Mouse (Mus musculus): Measurements from ENCODE around the gene Syne2. TPM values are rescaled to one million over a fixed set of nuclear protein-coding genes. Genes with fewer than 3 reads are reported as not detected.

The Syne2 gene
- total RNA-seq, 1 experiment, result 15.0 TPM

DNA sequence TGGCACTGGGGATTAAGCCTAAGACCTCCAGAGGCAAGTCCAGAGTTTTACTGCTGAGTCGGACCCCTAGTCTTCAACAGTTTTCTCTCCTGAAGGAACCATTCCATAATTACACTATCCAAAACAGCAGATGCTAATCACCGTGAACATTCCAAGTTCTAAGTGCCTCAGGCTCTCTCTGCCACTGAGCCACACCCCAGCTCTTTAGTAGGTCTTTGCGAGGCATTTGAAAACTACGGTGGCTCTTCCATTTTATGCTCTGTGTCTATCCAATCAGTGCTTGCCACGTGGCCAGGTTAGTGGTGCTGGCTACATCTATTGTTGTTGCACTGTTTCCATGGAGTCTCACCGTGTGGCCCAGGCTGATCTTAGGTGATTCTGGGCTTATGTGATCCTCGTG lies 68.2 kb downstream of the Syne2 start:
- H3K4me3 ChIP-seq (ENCODE audit: insufficient read depth in 1 of 2, low read depth in 1 of 2, low read length in 2 of 2, poor library complexity in 1 of 2, severe bottlenecking in 1 of 2), result no peak overlapping the region
- no peak for TF ChIP-seq MAFK (IDR thresholded peaks at IDR 0.05; ENCODE audit: insufficient read depth, low read depth, low read length)
- TF ChIP-seq HCFC1 (IDR thresholded peaks at IDR 0.05; ENCODE audit: borderline replicate concordance, insufficient read depth, low read length), result no peak
- TF ChIP-seq ZC3H11A (IDR thresholded peaks at IDR 0.05; ENCODE audit: borderline replicate concordance, low read depth, low read length), result no peak
- no peak for TF ChIP-seq CHD2 (IDR thresholded peaks at IDR 0.05; ENCODE audit: low read depth, low read length)
- no peak for TF ChIP-seq ZNF384 (IDR thresholded peaks at IDR 0.05; ENCODE audit: low read depth, low read length)
- H3K36me3 ChIP-seq (ENCODE audit: control insufficient read depth, insufficient read depth, low read length, poor library complexity, severe bottlenecking), result no peaks in the 10 kb centered on the region
- in situ Hi-C loops (cut with MboI; ENCODE audit: low sequenced_read_pairs in 2 of 2, unreplicated experiment in 2 of 2), result no loop called here
- no peaks in the 10 kb centered on the region for H3K4me1 ChIP-seq (ENCODE audit: control insufficient read depth in 2 of 2, insufficient read depth in 2 of 2, low read length in 2 of 2, poor library complexity in 1 of 2)
- H3K9me3 ChIP-seq (ENCODE audit: control insufficient read depth, insufficient read depth, low read depth, low read length), result no peaks in the 10 kb centered on the region
- no peak overlapping the region for H3K27ac ChIP-seq (ENCODE audit: insufficient read depth, low read depth, low read length, poor library complexity, severe bottlenecking)
- peak; percentile 25 for DNase-seq (ENCODE audit: low read depth, low spot score)
- no peak overlapping the region for H3K9ac ChIP-seq (ENCODE audit: insufficient read depth, low read depth, low read length, poor library complexity, severe bottlenecking)

DNA sequence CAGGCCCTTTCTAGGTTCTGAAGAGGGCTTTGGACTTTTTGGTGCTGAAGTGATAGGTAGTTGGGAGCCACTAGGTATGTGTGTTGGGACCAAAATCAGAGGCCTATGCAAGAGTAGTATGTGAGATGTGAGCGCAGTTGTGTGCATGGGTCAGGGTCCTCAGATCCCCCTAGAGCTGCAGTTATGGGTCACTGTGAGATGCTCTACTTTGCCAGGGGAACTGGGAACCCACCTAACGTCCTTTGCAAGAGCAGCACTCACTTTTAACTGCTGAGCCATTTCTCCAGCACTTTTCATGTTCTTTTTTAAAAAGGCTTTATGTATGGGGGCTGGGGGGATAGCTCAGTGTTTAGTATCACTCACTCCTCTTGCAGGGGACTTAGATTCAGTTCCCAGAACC lies 69.0 kb downstream of the Syne2 start:
- no peaks in the 10 kb centered on the region for H3K36me3 ChIP-seq (ENCODE audit: control insufficient read depth, insufficient read depth, low read length, poor library complexity, severe bottlenecking)
- TF ChIP-seq ZNF384 (IDR thresholded peaks at IDR 0.05; ENCODE audit: low read depth, low read length) (no peak), HCFC1 (IDR thresholded peaks at IDR 0.05; ENCODE audit: borderline replicate concordance, insufficient read depth, low read length) (no peak), CHD2 (IDR thresholded peaks at IDR 0.05; ENCODE audit: low read depth, low read length) (no peak), ZC3H11A (IDR thresholded peaks at IDR 0.05; ENCODE audit: borderline replicate concordance, low read depth, low read length) (no peak)
- H3K4me1 ChIP-seq (ENCODE audit: control insufficient read depth in 2 of 2, insufficient read depth in 2 of 2, low read length in 2 of 2, poor library complexity in 1 of 2), result no peaks in the 10 kb centered on the region
- H3K4me3 ChIP-seq (ENCODE audit: insufficient read depth in 1 of 2, low read depth in 1 of 2, low read length in 2 of 2, poor library complexity in 1 of 2, severe bottlenecking in 1 of 2), result no peak overlapping the region
- H3K9me3 ChIP-seq (ENCODE audit: control insufficient read depth, insufficient read depth, low read depth, low read length), result no peaks in the 10 kb centered on the region
- no peak overlapping the region for H3K9ac ChIP-seq (ENCODE audit: insufficient read depth, low read depth, low read length, poor library complexity, severe bottlenecking)
- in situ Hi-C loops (cut with MboI; ENCODE audit: low sequenced_read_pairs in 2 of 2, unreplicated experiment in 2 of 2), result no loop called here
- H3K27ac ChIP-seq (ENCODE audit: insufficient read depth, low read depth, low read length, poor library complexity, severe bottlenecking), result no peak overlapping the region
- DNase-seq (ENCODE audit: low read depth, low spot score), result no peak

DNA sequence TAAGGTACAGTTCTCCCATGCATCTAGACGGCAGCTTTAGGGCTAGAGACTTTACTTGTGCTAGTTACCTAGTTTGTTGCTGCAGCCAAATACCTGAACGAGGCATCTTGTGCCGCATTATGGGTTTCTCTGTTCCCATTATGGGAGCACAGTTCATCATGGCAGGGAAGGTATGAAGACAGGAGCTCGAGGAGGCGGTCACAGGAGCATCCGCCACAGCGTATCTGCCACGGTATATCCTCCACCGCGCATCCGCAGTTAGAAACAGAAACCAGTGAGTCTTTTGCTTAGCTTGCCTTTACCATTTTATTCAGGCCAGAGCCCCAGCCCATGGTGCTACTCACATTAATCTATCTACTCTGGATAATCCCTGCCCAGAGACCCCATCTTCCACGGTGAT lies 70.8 kb downstream of the Syne2 start:
- H3K4me1 ChIP-seq (ENCODE audit: control insufficient read depth in 2 of 2, insufficient read depth in 2 of 2, low read length in 2 of 2, poor library complexity in 1 of 2), result no peaks in the 10 kb centered on the region
- no peak overlapping the region for H3K9ac ChIP-seq (ENCODE audit: insufficient read depth, low read depth, low read length, poor library complexity, severe bottlenecking)
- H3K36me3 ChIP-seq (ENCODE audit: control insufficient read depth, insufficient read depth, low read length, poor library complexity, severe bottlenecking), result no peaks in the 10 kb centered on the region
- no peak for DNase-seq (ENCODE audit: low read depth, low spot score)
- in situ Hi-C loops (cut with MboI; ENCODE audit: low sequenced_read_pairs in 2 of 2, unreplicated experiment in 2 of 2), result no loop called here
- H3K4me3 ChIP-seq (ENCODE audit: insufficient read depth in 1 of 2, low read depth in 1 of 2, low read length in 2 of 2, poor library complexity in 1 of 2, severe bottlenecking in 1 of 2), result no peak overlapping the region
- no peak overlapping the region for H3K27ac ChIP-seq (ENCODE audit: insufficient read depth, low read depth, low read length, poor library complexity, severe bottlenecking)
- no peaks in the 10 kb centered on the region for H3K9me3 ChIP-seq (ENCODE audit: control insufficient read depth, insufficient read depth, low read depth, low read length)
- TF ChIP-seq ZC3H11A (IDR thresholded peaks at IDR 0.05; ENCODE audit: borderline replicate concordance, low read depth, low read length) (no peak), HCFC1 (IDR thresholded peaks at IDR 0.05; ENCODE audit: borderline replicate concordance, insufficient read depth, low read length) (no peak), MAFK (IDR thresholded peaks at IDR 0.05; ENCODE audit: insufficient read depth, low read depth, low read length) (no peak), CHD2 (IDR thresholded peaks at IDR 0.05; ENCODE audit: low read depth, low read length) (no peak), ZNF384 (IDR thresholded peaks at IDR 0.05; ENCODE audit: low read depth, low read length) (no peak)

DNA sequence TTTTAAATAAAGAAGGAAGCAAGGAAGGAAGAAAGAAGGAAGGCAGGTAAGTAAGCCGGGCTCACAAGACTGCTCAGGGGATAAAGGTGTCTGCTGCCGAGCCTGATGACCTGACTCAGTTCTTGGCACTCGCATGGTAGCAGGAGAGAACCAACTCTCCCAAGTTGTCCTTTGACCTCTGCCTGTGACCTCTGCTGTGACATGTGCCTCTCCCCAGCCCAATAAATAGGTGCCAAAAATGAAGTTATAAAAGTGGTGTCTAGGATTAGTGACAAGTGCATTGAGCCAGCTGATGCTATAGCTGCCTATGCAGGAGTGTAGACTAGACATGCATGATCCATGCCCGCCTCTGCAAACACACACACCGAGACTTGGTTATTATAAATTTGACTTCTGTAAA lies 73.3 kb downstream of the Syne2 start:
- Histone ChIP-seq H3K36me3 (ENCODE audit: control insufficient read depth, insufficient read depth, low read length, poor library complexity, severe bottlenecking) (no peaks in the 10 kb centered on the region), H3K9me3 (ENCODE audit: control insufficient read depth, insufficient read depth, low read depth, low read length) (no peaks in the 10 kb centered on the region), H3K4me3 (ENCODE audit: insufficient read depth in 1 of 2, low read depth in 1 of 2, low read length in 2 of 2, poor library complexity in 1 of 2, severe bottlenecking in 1 of 2) (no peak overlapping the region), H3K9ac (ENCODE audit: insufficient read depth, low read depth, low read length, poor library complexity, severe bottlenecking) (no peak overlapping the region), H3K4me1 (ENCODE audit: control insufficient read depth in 2 of 2, insufficient read depth in 2 of 2, low read length in 2 of 2, poor library complexity in 1 of 2) (peaks cover 0 to 2% of the 10 kb centered on the region in 2 experiments; a peak in 1 of 4 replicates), H3K27ac (ENCODE audit: insufficient read depth, low read depth, low read length, poor library complexity, severe bottlenecking) (no peak overlapping the region)
- TF ChIP-seq CHD2 (IDR thresholded peaks at IDR 0.05; ENCODE audit: low read depth, low read length), result no peak
- no peak for TF ChIP-seq ZC3H11A (IDR thresholded peaks at IDR 0.05; ENCODE audit: borderline replicate concordance, low read depth, low read length)
- TF ChIP-seq MAFK (IDR thresholded peaks at IDR 0.05; ENCODE audit: insufficient read depth, low read depth, low read length), result no peak
- TF ChIP-seq HCFC1 (IDR thresholded peaks at IDR 0.05; ENCODE audit: borderline replicate concordance, insufficient read depth, low read length), result no peak
- no peak for TF ChIP-seq ZNF384 (IDR thresholded peaks at IDR 0.05; ENCODE audit: low read depth, low read length)
- in situ Hi-C loops (cut with MboI; ENCODE audit: low sequenced_read_pairs in 2 of 2, unreplicated experiment in 2 of 2), result no loop called here
- DNase-seq (ENCODE audit: low read depth, low spot score), result no peak

DNA sequence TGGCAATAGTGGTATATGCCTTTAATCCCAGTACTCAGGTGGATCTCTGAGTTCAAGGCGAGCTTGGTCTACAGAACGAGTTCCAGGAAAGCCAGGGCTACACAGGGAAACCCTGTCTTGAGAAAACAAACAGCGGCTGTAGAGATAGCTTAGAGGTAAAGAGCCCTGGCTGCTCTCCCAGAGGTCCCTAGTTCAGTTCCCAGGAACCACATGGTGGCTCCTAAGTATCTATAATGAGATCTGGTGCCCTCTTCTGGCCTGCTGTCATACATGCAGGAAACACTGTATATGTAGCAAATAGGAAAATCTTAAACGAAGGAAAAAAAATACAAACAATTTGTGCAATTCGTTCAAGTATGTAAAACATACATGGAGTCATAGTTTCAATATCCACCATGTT lies 75.5 kb downstream of the Syne2 start:
- no peaks in the 10 kb centered on the region for H3K9me3 ChIP-seq (ENCODE audit: control insufficient read depth, insufficient read depth, low read depth, low read length)
- H3K4me1 ChIP-seq (ENCODE audit: control insufficient read depth in 2 of 2, insufficient read depth in 2 of 2, low read length in 2 of 2, poor library complexity in 1 of 2), result peaks cover 0 to 2% of the 10 kb centered on the region in 2 experiments; a peak in 1 of 4 replicates
- H3K36me3 ChIP-seq (ENCODE audit: control insufficient read depth, insufficient read depth, low read length, poor library complexity, severe bottlenecking), result no peaks in the 10 kb centered on the region
- H3K9ac ChIP-seq (ENCODE audit: insufficient read depth, low read depth, low read length, poor library complexity, severe bottlenecking), result no peak overlapping the region
- TF ChIP-seq CHD2 (IDR thresholded peaks at IDR 0.05; ENCODE audit: low read depth, low read length), result no peak
- no peak for TF ChIP-seq ZNF384 (IDR thresholded peaks at IDR 0.05; ENCODE audit: low read depth, low read length)
- TF ChIP-seq HCFC1 (IDR thresholded peaks at IDR 0.05; ENCODE audit: borderline replicate concordance, insufficient read depth, low read length), result no peak
- 0 out of 2 replicates have a peak, but pooled peaks have one; percentile 12 for TF ChIP-seq ZC3H11A (IDR thresholded peaks at IDR 0.05; ENCODE audit: borderline replicate concordance, low read depth, low read length)
- in situ Hi-C loops (cut with MboI; ENCODE audit: low sequenced_read_pairs in 2 of 2, unreplicated experiment in 2 of 2), result no loop called here
- no peak overlapping the region for H3K4me3 ChIP-seq (ENCODE audit: insufficient read depth in 1 of 2, low read depth in 1 of 2, low read length in 2 of 2, poor library complexity in 1 of 2, severe bottlenecking in 1 of 2)
- no peak overlapping the region for H3K27ac ChIP-seq (ENCODE audit: insufficient read depth, low read depth, low read length, poor library complexity, severe bottlenecking)
- peak; percentile 20 for DNase-seq (ENCODE audit: low read depth, low spot score)

All from ES-E14 (cell line).